Mouse (Mus musculus): ENCODE data around the gene Fxyd1.

- peak; percentile 44 for TF ChIP-seq CTCF (IDR thresholded peaks at IDR 0.05)
- TF ChIP-seq EP300 (IDR thresholded peaks at IDR 0.05) = no peak
These were observed 37.9 kb upstream of the Fxyd1 start for GRCm38 (mm10) chr7:31094774-31095501.
